Mouse (Mus musculus) MEL (cell line): Measurements from ENCODE around the gene Slc35e4. TPM values are rescaled to one million over a fixed set of nuclear protein-coding genes. Genes with fewer than 3 reads are reported as not detected.

ENCODE experiments used
- DNase-seq: peaks from one replicate; pipeline ENCODE4 v3.0.0; 2011; ENCODE audit warnings: low read depth, low spot score
- H3K27ac ChIP-seq: 2 replicates; pipeline ENCODE4 v1.5.1; 2012; ENCODE audit warnings: low read depth, mild to moderate bottlenecking, control low read depth, low read length, moderate library complexity; ENCODE audit not compliant: control insufficient read depth
- H3K27me3 ChIP-seq, 2 experiments: fragments of 150-350 bp in 1 of 2; sonication (generic) in 1 of 2; 2 replicates each; pipeline ENCODE4 v1.6.1; 2012; ENCODE audit warnings: low read length in 2 of 2, mild to moderate bottlenecking in 2 of 2, improper control_type of control experiment in 1 of 2, moderate library complexity in 1 of 2; ENCODE audit not compliant: insufficient read depth in 2 of 2, control insufficient read depth in 1 of 2
- H3K36me3 ChIP-seq, 2 experiments: 2 replicates each; pipeline ENCODE4 v1.6.1; 2012 to 2014; ENCODE audit warnings: low read length in 2 of 2, improper control_type of control experiment in 1 of 2, inconsistent platforms in 1 of 2, mild to moderate bottlenecking in 1 of 2; ENCODE audit not compliant: insufficient read depth in 2 of 2, control insufficient read depth in 1 of 2
- H3K4me1 ChIP-seq, 2 experiments: fragments of 150-350 bp in 1 of 2; sonication (generic) in 1 of 2; 2 replicates each; pipeline ENCODE4 v1.6.1; 2012; ENCODE audit warnings: low read length in 2 of 2, improper control_type of control experiment in 1 of 2, mild to moderate bottlenecking in 1 of 2; ENCODE audit not compliant: insufficient read depth in 2 of 2, control insufficient read depth in 1 of 2
- H3K4me3 ChIP-seq, 2 experiments: fragments of 150-350 bp in 1 of 2; sonication (generic) in 1 of 2; 2 replicates each; pipeline ENCODE4 v1.5.1; 2012; ENCODE audit warnings: low read depth in 2 of 2, low read length in 2 of 2, mild to moderate bottlenecking in 2 of 2, moderate library complexity in 2 of 2, control low read depth in 1 of 2, improper control_type of control experiment in 1 of 2; ENCODE audit not compliant: control insufficient read depth in 1 of 2, insufficient read depth in 1 of 2
- H3K79me2 ChIP-seq: 2 replicates; pipeline ENCODE4 v1.6.1; 2012; ENCODE audit warnings: mild to moderate bottlenecking, low read length, moderate library complexity; ENCODE audit not compliant: control insufficient read depth, poor library complexity, insufficient read depth
- H3K9ac ChIP-seq: 2 replicates; pipeline ENCODE4 v1.6.1; 2012; ENCODE audit warnings: low read depth, mild to moderate bottlenecking, control low read depth, low read length, moderate library complexity; ENCODE audit not compliant: control insufficient read depth, poor library complexity, severe bottlenecking
- H3K9me3 ChIP-seq: fragments of 150-350 bp; sonication (generic); replicated peaks from 2 replicates; pipeline ENCODE4 v1.6.1; 2012; ENCODE audit warnings: mild to moderate bottlenecking, low read length, improper control_type of control experiment, moderate library complexity; ENCODE audit not compliant: insufficient read depth
- CHD2 ChIP-seq: IDR thresholded peaks from 2 replicates; pipeline ENCODE4 v1.6.1; 2011; ENCODE audit warnings: low read length, improper control_type of control experiment
- CTCF ChIP-seq, 3 experiments: IDR thresholded peaks in 2 of 3; conservative IDR thresholded peaks in 1 of 3; 2 replicates each; pipeline ENCODE4 v1.5.1; 2011 to 2012; ENCODE audit warnings: low read length in 3 of 3, low read depth in 2 of 3, mild to moderate bottlenecking in 2 of 3, improper control_type of control experiment in 1 of 3, inconsistent platforms in 1 of 3, mixed read lengths in 1 of 3, moderate library complexity in 1 of 3; ENCODE audit not compliant: control insufficient read depth in 1 of 3, insufficient read depth in 1 of 3, poor library complexity in 1 of 3, severe bottlenecking in 1 of 3
- EP300 ChIP-seq, 2 experiments: IDR thresholded peaks; 2 replicates each; pipeline ENCODE4 v1.6.1; 2011; ENCODE audit warnings: improper control_type of control experiment in 2 of 2, low read length in 2 of 2, low read depth in 1 of 2, mild to moderate bottlenecking in 1 of 2
- KAT2A ChIP-seq: conservative IDR thresholded peaks from 2 replicates; pipeline ENCODE4 v1.6.1; 2012; ENCODE audit warnings: low read depth, low read length, improper control_type of control experiment, inconsistent platforms
- MAX ChIP-seq: IDR thresholded peaks from 2 replicates; pipeline ENCODE4 v1.6.1; 2011; ENCODE audit warnings: low read length, improper control_type of control experiment
- SMC3 ChIP-seq: IDR thresholded peaks from 2 replicates; pipeline ENCODE4 v1.6.1; 2011; ENCODE audit warnings: low read depth, low read length, improper control_type of control experiment
- ZNF384 ChIP-seq: IDR thresholded peaks from 2 replicates; pipeline ENCODE4 v1.6.1; 2012; ENCODE audit warnings: low read depth, mild to moderate bottlenecking, inconsistent platforms, low read length, improper control_type of control experiment
- polyA plus RNA-seq, 2 experiments: library from polyadenylated mRNA; stranded (reverse) in 1 of 2; unstranded in 1 of 2; fragments of >175 nt in 1 of 2; fragments of >200 nt in 1 of 2; gene quantifications; 2 replicates each; pipeline versions ENCODE4 v1.2.1 to v1.2.4; 2012; ENCODE audit warnings: low replicate concordance in 2 of 2, low read depth in 1 of 2; ENCODE audit not compliant: insufficient read length in 2 of 2, insufficient read depth in 1 of 2, missing spikeins in 1 of 2
- total RNA-seq: library from RNA; depleted of rRNA; stranded (reverse); fragments of 300-350 nt; gene quantifications from 2 replicates; pipeline ENCODE4 v1.2.3, GENCODE M21; 2012; rRNA removed

Gene Slc35e4
- total and polyA plus RNA-seq, 3 experiments, result 12.1 to 14.0 TPM; not detected in 1

GRCm38 (mm10) chr11:3859778-3860177, 54.7 kb downstream of the Slc35e4 start:
- Histone ChIP-seq H3K4me1 (peaks cover 3 to 7% of the 10 kb centered on the region in 2 experiments; a peak in 3 of 4 replicates), H3K9ac (no peak overlapping the region), H3K27ac (no peak overlapping the region), H3K9me3 (no peaks in the 10 kb centered on the region), H3K4me3 (no peak overlapping the region), H3K79me2 (no peaks in the 10 kb centered on the region), H3K36me3 (peaks cover 0 to 2% of the 10 kb centered on the region in 2 experiments; a peak in 1 of 4 replicates), H3K27me3 (peaks cover 16 to 34% of the 10 kb centered on the region in 2 experiments)
- TF ChIP-seq CHD2 (no peak), KAT2A (no peak), CTCF (IDR thresholded peaks at IDR 0.05 in 2 of 3, conservative IDR thresholded peaks at IDR 0.05 in 1 of 3; ENCODE audit: control insufficient read depth in 1 of 3, insufficient read depth in 1 of 3, low read depth in 2 of 3, low read length in 3 of 3, poor library complexity in 1 of 3, severe bottlenecking in 1 of 3) (no peak)
- no peak for DNase-seq

- Histone ChIP-seq H3K27ac (no peak overlapping the region), H3K4me1 (no peaks in the 10 kb centered on the region), H3K9ac (no peak overlapping the region), H3K79me2 (no peaks in the 10 kb centered on the region), H3K9me3 (no peaks in the 10 kb centered on the region), H3K36me3 (no peaks in the 10 kb centered on the region), H3K27me3 (peaks cover 16 to 34% of the 10 kb centered on the region in 2 experiments), H3K4me3 (no peak overlapping the region)
- no peak for DNase-seq
- no peak for TF ChIP-seq MAX
- TF ChIP-seq EP300 (IDR thresholded peaks at IDR 0.05; ENCODE audit: low read depth in 1 of 2, low read length in 2 of 2), result no peak
- TF ChIP-seq ZNF384, result no peak
- TF ChIP-seq SMC3, result no peak
Observed at GRCm38 (mm10) chr11:3857902-3858301, 56.6 kb downstream of the Slc35e4 start.

Other genes with a start within 250 kb of the Slc35e4 start
- gene Osbp2, start 50.8 kb downstream of the Slc35e4 start, total RNA-seq, result not detected in 2 replicates
- under 1 TPM in 1 of 2 experiments, not detected in 1; 0.04 TPM for gene Osbp2, start 50.8 kb downstream of the Slc35e4 start, polyA plus RNA-seq
- 0.08 and 0.10 TPM in 2 replicates for gene 4921536K21Rik, start 19.6 kb downstream of the Slc35e4 start, total RNA-seq
- gene 4921536K21Rik, start 19.6 kb downstream of the Slc35e4 start, polyA plus RNA-seq, result under 1 TPM in 1 of 2 experiments, not detected in 1; 0.40 TPM
- gene Dusp18, start 19.4 kb downstream of the Slc35e4 start, total RNA-seq, result 0.81 and 0.92 TPM in 2 replicates
- gene Dusp18, start 19.4 kb downstream of the Slc35e4 start, polyA plus RNA-seq, result 1 to 10 TPM in 1 of 2 experiments, not detected in 1; 2.2 TPM
- 11.4 and 14.1 TPM in 2 replicates for gene Tcn2, start 17.5 kb upstream of the Slc35e4 start, total RNA-seq
- 10 to 100 TPM in 1 of 2 experiments, not detected in 1; 16.0 TPM for gene Tcn2, start 17.5 kb upstream of the Slc35e4 start, polyA plus RNA-seq
- 224 and 240 TPM in 2 replicates for gene Pes1, start 49.3 kb upstream of the Slc35e4 start, total RNA-seq
- gene Pes1, start 49.3 kb upstream of the Slc35e4 start, polyA plus RNA-seq, result 100 to 1,000 TPM; 301 to 498 TPM
- 0.31 and 0.39 TPM in 2 replicates for gene 4930556J24Rik, start 62.1 kb upstream of the Slc35e4 start, total RNA-seq
- under 1 TPM in 1 of 2 experiments, not detected in 1; 0.47 TPM for gene 4930556J24Rik, start 62.1 kb upstream of the Slc35e4 start, polyA plus RNA-seq
- 0.12 and 0.20 TPM in 2 replicates for gene Gal3st1, start 69.0 kb upstream of the Slc35e4 start, total RNA-seq
- under 1 TPM in 1 of 2 experiments, not detected in 1; 0.07 TPM for gene Gal3st1, start 69.0 kb upstream of the Slc35e4 start, polyA plus RNA-seq
- gene Sec14l4, start 116.8 kb upstream of the Slc35e4 start, total RNA-seq, result not detected in 2 replicates
- gene Sec14l4, start 116.8 kb upstream of the Slc35e4 start, polyA plus RNA-seq, result not detected
- gene Sec14l3, start 150.2 kb upstream of the Slc35e4 start, total RNA-seq, result not detected in 2 replicates
- not detected for gene Sec14l3, start 150.2 kb upstream of the Slc35e4 start, polyA plus RNA-seq
- 71.4 and 84.8 TPM in 2 replicates for gene Mtfp1, start 180.8 kb upstream of the Slc35e4 start, total RNA-seq
- 10 to 100 TPM in 1 of 2 experiments, not detected in 1; 70.5 TPM for gene Mtfp1, start 180.8 kb upstream of the Slc35e4 start, polyA plus RNA-seq
- 22.6 and 40.1 TPM in 2 replicates for gene Sec14l2, start 208.8 kb upstream of the Slc35e4 start, total RNA-seq
- 10 to 100 TPM in 1 of 2 experiments, not detected in 1; 15.5 TPM for gene Sec14l2, start 208.8 kb upstream of the Slc35e4 start, polyA plus RNA-seq
- gene Rnf215, start 220.5 kb upstream of the Slc35e4 start, total RNA-seq, result 10.1 and 11.3 TPM in 2 replicates
- 10 to 100 TPM in 1 of 2 experiments, not detected in 1; 13.2 TPM for gene Rnf215, start 220.5 kb upstream of the Slc35e4 start, polyA plus RNA-seq
- gene Ccdc157, start 245.6 kb upstream of the Slc35e4 start, total RNA-seq, result 1.8 and 2.0 TPM in 2 replicates
- 1 to 10 TPM in 1 of 2 experiments, not detected in 1; 2.9 TPM for gene Ccdc157, start 245.6 kb upstream of the Slc35e4 start, polyA plus RNA-seq
- gene Sf3a1, start 245.7 kb upstream of the Slc35e4 start, total RNA-seq, result 64.9 and 77.0 TPM in 2 replicates
- gene Sf3a1, start 245.7 kb upstream of the Slc35e4 start, polyA plus RNA-seq, result 100 to 1,000 TPM in 1 of 2 experiments, 10 to 100 TPM in 1; 32.1 to 101 TPM